Mouse (Mus musculus) heart, embryonic 13.5 days (tissue): ENCODE data around the gene Gucy2e. TPM values are rescaled to one million over a fixed set of nuclear protein-coding genes. Genes with fewer than 3 reads are reported as not detected.

ENCODE experiments used
- ATAC-seq: fragments of 200-750 bp; cut with Nextera tagmentation; 2 replicates; pipeline ENCODE4 v1.8.0; 2017; ENCODE audit warnings: moderate TSS enrichment; ENCODE audit not compliant: insufficient number of reproducible peaks, low FRiP score, low TSS enrichment; ENCODE audit errors: extremely low read depth
- H3K27ac ChIP-seq: fragments of 300-500 bp; sonication (generic); replicated peaks from 2 replicates; pipeline ENCODE4 v1.5.1; 2015; ENCODE audit warnings: moderate library complexity, mild to moderate bottlenecking, inconsistent platforms
- H3K27me3 ChIP-seq: fragments of 300-500 bp; sonication (generic); replicated peaks from 2 replicates; pipeline ENCODE4 v1.6.1; 2015; ENCODE audit warnings: mild to moderate bottlenecking, inconsistent platforms
- H3K36me3 ChIP-seq: fragments of 300-500 bp; sonication (generic); 2 replicates; pipeline ENCODE4 v1.6.1; 2015; ENCODE audit warnings: mild to moderate bottlenecking, inconsistent platforms
- H3K4me1 ChIP-seq: fragments of 300-500 bp; sonication (generic); 2 replicates; pipeline ENCODE4 v1.6.1; 2015; ENCODE audit warnings: inconsistent platforms
- H3K4me2 ChIP-seq: fragments of 300-500 bp; sonication (generic); 2 replicates; pipeline ENCODE4 v1.6.1; 2015; ENCODE audit warnings: inconsistent platforms, mild to moderate bottlenecking, moderate library complexity
- H3K4me3 ChIP-seq: fragments of 300-500 bp; sonication (generic); 2 replicates; pipeline ENCODE4 v1.5.1; 2015; ENCODE audit warnings: moderate library complexity, mild to moderate bottlenecking, inconsistent platforms
- H3K9ac ChIP-seq: fragments of 300-500 bp; sonication (generic); 2 replicates; pipeline ENCODE4 v1.6.1; 2015; ENCODE audit warnings: inconsistent platforms, mild to moderate bottlenecking, moderate library complexity
- H3K9me3 ChIP-seq: fragments of 300-500 bp; sonication (generic); 2 replicates; pipeline ENCODE4 v1.6.1; 2016; ENCODE audit warnings: inconsistent platforms
- WGBS: fragments of 180-500 bp; shearing (Covaris S2); methylation state at CpG from one replicate; pipeline ENCODE4 v1.1.7; 2015; ENCODE audit warnings: mixed read lengths; 5-methylcytosine and 5-hydroxymethylcytosine counted together
- polyA plus RNA-seq: library from polyadenylated mRNA; unstranded; fragments of >200 nt; fragmentation: Nextera tagmentation; extraction: Ambion mirVana; gene quantifications from 2 replicates; pipeline ENCODE4 v1.2.1, GENCODE M21; 2015

The Gucy2e gene
- polyA plus RNA-seq, 1 experiment from 2014 or later: 0.12 TPM

GRCm38 (mm10) chr11:69200231-69200630, 36.6 kb downstream of the Gucy2e start:
- Histone ChIP-seq H3K27me3 (peaks cover 58% of the 10 kb centered on the region), H3K4me1 (peaks cover 22% of the 10 kb centered on the region), H3K4me3 (no peak overlapping the region), H3K9me3 (no peaks in the 10 kb centered on the region), H3K9ac (no peak overlapping the region), H3K4me2 (no peak overlapping the region), H3K36me3 (no peaks in the 10 kb centered on the region), H3K27ac (no peak overlapping the region)
- no peak for ATAC-seq
- 17% methylated on average over 6 of the region's 6 CpGs for WGBS

- H3K4me3 ChIP-seq: no peak overlapping the region
- peaks cover 57% of the 10 kb centered on the region for H3K27me3 ChIP-seq
- H3K27ac ChIP-seq: no peak overlapping the region
- H3K36me3 ChIP-seq: no peaks in the 10 kb centered on the region
- no peak overlapping the region for H3K9ac ChIP-seq
- peaks cover 22% of the 10 kb centered on the region for H3K4me1 ChIP-seq
- no peaks in the 10 kb centered on the region for H3K9me3 ChIP-seq
- 74% methylated on average over 1 of the region's 1 CpGs for WGBS
- no peak for ATAC-seq
- no peak overlapping the region for H3K4me2 ChIP-seq
Measured at GRCm38 (mm10) chr11:69199251-69199650, 37.6 kb downstream of the Gucy2e start.

- no peak for ATAC-seq
- Histone ChIP-seq H3K4me3 (peak within 1 kb of the TSS; percentile 36), H3K9me3 (no peaks in the 10 kb centered on the region), H3K27me3 (peaks cover 67% of the 10 kb centered on the region), H3K4me2 (peak within 1 kb of the TSS; percentile 66), H3K9ac (peak within 1 kb of the TSS; percentile 67), H3K36me3 (no peaks in the 10 kb centered on the region), H3K4me1 (peaks cover 22% of the 10 kb centered on the region), H3K27ac (no peak within 1 kb of the TSS)
- WGBS: 33% methylated on average over 6 of the region's 6 CpGs
Measured at GRCm38 (mm10) chr11:69197743-69198142, 39.1 kb downstream of the Gucy2e start, which contains the start of gene Alox8. Alox8 (minus strand) TSS chr11:69197843.

- peaks cover 22% of the 10 kb centered on the region for H3K4me1 ChIP-seq
- H3K9me3 ChIP-seq: no peaks in the 10 kb centered on the region
- peak overlapping the region; percentile 66 for H3K4me2 ChIP-seq
- no peak overlapping the region for H3K27ac ChIP-seq
- no peaks in the 10 kb centered on the region for H3K36me3 ChIP-seq
- peak overlapping the region; percentile 67 for H3K9ac ChIP-seq
- peaks cover 67% of the 10 kb centered on the region for H3K27me3 ChIP-seq
- WGBS: 1% methylated on average over 14 of the region's 14 CpGs
- H3K4me3 ChIP-seq: peak overlapping the region; percentile 36
- no peak for ATAC-seq
Measured at GRCm38 (mm10) chr11:69197194-69197593, 39.6 kb downstream of the Gucy2e start.

GRCm38 (mm10) chr11:69196766-69197165, 40.1 kb downstream of the Gucy2e start:
- 6% methylated on average over 5 of the region's 5 CpGs for WGBS
- Histone ChIP-seq H3K9ac (peak overlapping the region; percentile 67), H3K4me1 (peaks cover 22% of the 10 kb centered on the region), H3K9me3 (no peaks in the 10 kb centered on the region), H3K27ac (no peak overlapping the region), H3K4me3 (peak overlapping the region; percentile 36), H3K36me3 (no peaks in the 10 kb centered on the region), H3K4me2 (peak overlapping the region; percentile 66), H3K27me3 (peaks cover 65% of the 10 kb centered on the region)
- no peak for ATAC-seq

- Histone ChIP-seq H3K9me3 (no peaks in the 10 kb centered on the region), H3K9ac (no peak overlapping the region), H3K36me3 (no peaks in the 10 kb centered on the region), H3K4me1 (peaks cover 14% of the 10 kb centered on the region), H3K4me3 (no peak overlapping the region), H3K4me2 (no peak overlapping the region), H3K27ac (no peak overlapping the region), H3K27me3 (peaks cover 57% of the 10 kb centered on the region)
- ATAC-seq: no peak
- WGBS: 3% methylated on average over 1 of the region's 1 CpGs
Measured at GRCm38 (mm10) chr11:69192840-69193239, 44.0 kb downstream of the Gucy2e start.

GRCm38 (mm10) chr11:69185936-69186335, 50.9 kb downstream of the Gucy2e start:
- H3K4me2 ChIP-seq: no peak overlapping the region
- ATAC-seq: no peak
- 72% methylated on average over 6 of the region's 6 CpGs for WGBS
- peaks cover 11% of the 10 kb centered on the region for H3K27me3 ChIP-seq
- no peaks in the 10 kb centered on the region for H3K4me1 ChIP-seq
- H3K36me3 ChIP-seq: no peaks in the 10 kb centered on the region
- H3K4me3 ChIP-seq: no peak overlapping the region
- H3K9me3 ChIP-seq: no peaks in the 10 kb centered on the region
- no peak overlapping the region for H3K9ac ChIP-seq
- H3K27ac ChIP-seq: no peak overlapping the region

GRCm38 (mm10) chr11:69185031-69185430, 51.8 kb downstream of the Gucy2e start:
- Histone ChIP-seq H3K27ac (no peak overlapping the region), H3K36me3 (no peaks in the 10 kb centered on the region), H3K4me2 (no peak overlapping the region), H3K27me3 (peaks cover 5% of the 10 kb centered on the region), H3K4me3 (no peak overlapping the region), H3K9me3 (no peaks in the 10 kb centered on the region), H3K4me1 (no peaks in the 10 kb centered on the region), H3K9ac (no peak overlapping the region)
- WGBS: 76% methylated on average over 5 of the region's 5 CpGs
- ATAC-seq: no peak

GRCm38 (mm10) chr11:69180120-69180519, 56.7 kb downstream of the Gucy2e start:
- no peaks in the 10 kb centered on the region for H3K27me3 ChIP-seq
- H3K9ac ChIP-seq: no peak overlapping the region
- no peak for ATAC-seq
- H3K4me1 ChIP-seq: peaks cover 6% of the 10 kb centered on the region; the same call in 1 of the 2 replicates
- H3K4me2 ChIP-seq: no peak overlapping the region
- no peak overlapping the region for H3K4me3 ChIP-seq
- no peaks in the 10 kb centered on the region for H3K36me3 ChIP-seq
- H3K9me3 ChIP-seq: no peaks in the 10 kb centered on the region
- 77% methylated on average over 4 of the region's 4 CpGs for whole genome bisulfite sequencing
- no peak overlapping the region for H3K27ac ChIP-seq

GRCm38 (mm10) chr11:69179512-69179911, 57.3 kb downstream of the Gucy2e start:
- no peak overlapping the region for H3K4me2 ChIP-seq
- H3K27me3 ChIP-seq: no peaks in the 10 kb centered on the region
- H3K9me3 ChIP-seq: no peaks in the 10 kb centered on the region
- no peak overlapping the region for H3K4me3 ChIP-seq
- peaks cover 7% of the 10 kb centered on the region for H3K4me1 ChIP-seq
- WGBS: 31% methylated on average over 3 of the region's 3 CpGs
- H3K9ac ChIP-seq: no peak overlapping the region
- no peak overlapping the region for H3K27ac ChIP-seq
- no peaks in the 10 kb centered on the region for H3K36me3 ChIP-seq
- ATAC-seq: no peak

- H3K4me2 ChIP-seq: no peak overlapping the region
- peaks cover 9% of the 10 kb centered on the region for H3K4me1 ChIP-seq
- H3K9me3 ChIP-seq: no peaks in the 10 kb centered on the region
- no peak for ATAC-seq
- no peak overlapping the region for H3K4me3 ChIP-seq
- WGBS: 77% methylated on average over 3 of the region's 3 CpGs
- no peak overlapping the region for H3K27ac ChIP-seq
- no peaks in the 10 kb centered on the region for H3K36me3 ChIP-seq
- no peaks in the 10 kb centered on the region for H3K27me3 ChIP-seq
- H3K9ac ChIP-seq: no peak overlapping the region
Measured at GRCm38 (mm10) chr11:69178525-69178924, 58.3 kb downstream of the Gucy2e start.

GRCm38 (mm10) chr11:69174722-69175121, 62.1 kb downstream of the Gucy2e start:
- Histone ChIP-seq H3K36me3 (no peaks in the 10 kb centered on the region), H3K4me3 (no peak overlapping the region), H3K27ac (no peak overlapping the region), H3K4me1 (peaks cover 8% of the 10 kb centered on the region), H3K9me3 (no peaks in the 10 kb centered on the region), H3K4me2 (no peak overlapping the region), H3K27me3 (peaks cover 10% of the 10 kb centered on the region), H3K9ac (no peak overlapping the region)
- WGBS: 76% methylated on average over 7 of the region's 7 CpGs
- ATAC-seq: no peak
